Mouse (Mus musculus) ES-CJ7 (cell line): ENCODE measurements around the gene Psg28.
"Not testable (repeated sequence)": the region's sequence is repeated elsewhere in the genome, so short reads cannot be mapped to it uniquely, and the experiment has no call there.

Experiments
- DNase-seq: peaks from one replicate; pipeline ENCODE4 v3.0.0; 2011; ENCODE audit warnings: low read depth, low spot score

The Psg28 gene

DNA sequence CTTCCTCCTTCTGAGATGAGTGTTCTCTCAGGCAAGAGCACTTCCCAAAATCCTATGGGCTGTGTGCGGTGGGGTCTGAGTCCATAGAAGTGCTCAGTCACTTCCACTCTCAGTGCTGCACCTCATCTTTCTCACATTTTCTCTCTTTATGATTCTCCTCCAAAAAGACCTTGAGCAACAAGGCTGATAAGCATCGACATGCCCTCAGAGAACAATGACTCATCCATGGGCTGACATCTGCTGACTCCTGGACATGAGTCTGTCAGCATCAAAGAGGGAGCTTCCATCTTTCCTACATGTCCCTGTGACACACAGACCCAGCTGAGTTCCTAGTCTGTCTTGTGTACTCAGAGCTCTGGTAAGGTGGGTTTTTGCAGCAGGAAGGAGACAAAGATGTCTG lies at the start of gene Psg28:
Gene Psg28 (minus strand): TSS at position 101 of the 400 bp plus-strand sequence.
- not testable (repeated sequence) for DNase-seq

DNA sequence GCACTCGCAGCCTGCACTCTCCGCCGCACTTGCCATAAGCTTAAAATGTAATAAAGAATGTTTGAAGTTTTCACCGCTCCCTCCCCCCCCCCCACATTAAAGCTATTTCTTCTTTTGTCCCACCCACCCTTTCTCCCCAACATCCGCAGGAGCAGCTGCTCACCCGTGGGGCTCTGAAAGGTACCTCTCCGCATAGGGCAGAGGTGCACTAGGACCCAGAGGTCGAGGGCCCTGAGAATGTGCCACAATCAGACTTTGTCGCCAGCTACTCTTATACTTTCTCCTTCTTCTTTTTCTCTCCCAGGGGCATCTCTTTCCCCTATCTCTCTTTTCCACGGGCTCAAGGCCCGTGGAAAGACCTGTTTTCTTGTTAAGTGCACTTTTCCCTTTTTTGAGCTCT lies 28.4 kb downstream of the Psg28 start:
- DNase-seq = no peak

DNA sequence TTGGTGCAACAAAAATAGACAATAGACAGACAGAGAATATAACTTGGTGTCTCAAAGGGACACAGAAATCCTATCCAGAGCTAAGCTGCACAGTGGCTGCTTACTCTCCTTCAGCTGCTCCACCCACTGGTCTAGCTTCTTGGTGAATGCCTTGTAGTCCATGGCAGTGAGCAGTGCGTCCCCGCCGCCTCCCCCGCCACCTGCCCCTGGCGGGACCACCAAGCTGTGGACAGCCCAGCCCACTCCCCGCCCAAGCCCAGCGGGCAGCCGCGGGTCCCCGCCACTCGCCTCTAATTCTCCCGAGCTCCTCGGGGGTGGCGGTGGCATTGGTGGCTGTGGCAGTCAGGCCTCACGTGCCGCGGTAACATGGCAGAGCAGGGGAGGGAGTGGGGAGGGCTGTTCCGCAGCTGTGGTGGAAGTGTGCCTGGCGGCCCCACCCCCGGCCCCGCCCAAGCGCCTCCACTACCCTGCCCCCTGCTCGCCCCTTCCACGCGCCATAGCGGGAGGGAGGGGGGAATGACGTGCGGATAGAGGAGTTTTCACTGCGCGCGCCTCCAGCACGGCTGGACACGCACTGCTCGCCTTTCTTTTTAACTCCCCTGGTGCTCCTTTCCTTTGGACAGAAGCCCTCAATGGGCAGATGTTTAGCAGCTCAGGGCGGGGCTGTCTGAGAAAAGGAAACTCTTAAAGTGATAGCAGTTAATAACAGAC lies 29.2 kb downstream of the Psg28 start:
- DNase-seq = no peak

GRCm38 (mm10) chr7:18391483-18391882 lies 40.4 kb downstream of the Psg28 start:
- not testable (repeated sequence) for DNase-seq

DNA sequence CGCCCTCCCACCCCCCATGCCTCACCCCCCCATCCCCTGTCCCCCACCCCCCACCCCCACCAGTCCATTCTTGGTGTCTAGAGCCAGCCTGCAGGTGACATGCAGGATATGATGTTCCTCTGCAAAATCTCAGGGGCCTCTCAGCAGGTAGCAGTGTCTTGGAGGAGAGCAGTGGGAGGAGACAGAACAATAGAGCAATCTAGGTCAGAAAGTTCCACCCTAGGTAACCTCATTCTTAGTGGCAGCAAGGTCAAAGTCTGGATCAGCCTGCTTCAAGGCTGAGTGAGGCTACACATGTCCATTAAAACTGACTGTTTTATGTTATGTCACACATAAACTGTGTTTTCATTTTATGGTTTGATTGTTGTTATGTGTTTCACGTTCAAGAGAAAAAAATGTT lies 53.5 kb downstream of the Psg28 start:
- peak; percentile 84 for DNase-seq
